Mouse (Mus musculus) monocyte, adult 59 days (primary cell): ENCODE measurements around the gene Slc44a3. TPM values are rescaled to one million over a fixed set of nuclear protein-coding genes. Genes with fewer than 3 reads are reported as not detected.

Source experiments
- total RNA-seq, 2 experiments: library from RNA; stranded (reverse); gene quantifications; one replicate each; pipeline ENCODE4 v1.2.4; 2023

Slc44a3 gene
- total RNA-seq, result not detected

GRCm38 (mm10) chr3:121532176-121532575, at the start of gene Slc44a3:
Slc44a3 (minus strand) TSS chr3:121532404.

GRCm38 (mm10) chr3:121425861-121426620, 106.2 kb downstream of the Slc44a3 start, which contains the start of gene Cnn3:
Cnn3 (plus strand) TSS chr3:121426497.

Other genes with a start within 250 kb of the Slc44a3 start
- not detected for gene Tmem56, start 249.3 kb downstream of the Slc44a3 start, total RNA-seq
- 10 to 100 TPM in 1 of 2 experiments, 1 to 10 TPM in 1; 7.7 to 10.3 TPM for gene Alg14, start 240.6 kb downstream of the Slc44a3 start, total RNA-seq
- 10 to 100 TPM; 11.4 to 13.5 TPM for gene Cnn3, start 105.9 kb downstream of the Slc44a3 start, total RNA-seq
- gene 4930432M17Rik, start 138.4 kb upstream of the Slc44a3 start, total RNA-seq, result not detected
- not detected for gene F3, start 191.1 kb upstream of the Slc44a3 start, total RNA-seq